Mouse (Mus musculus): ENCODE results near the gene Fdxacb1.

GRCm38 (mm10) chr9:50752054-50752602, 15.9 kb upstream of the Fdxacb1 start, which contains the start of gene Hspb2:
- TF ChIP-seq POLR2A (IDR thresholded peaks at IDR 0.05; ENCODE audit: borderline replicate concordance, insufficient read depth, low read length) (no peak), CTCF (IDR thresholded peaks at IDR 0.05; ENCODE audit: borderline replicate concordance, insufficient read depth, low read depth, low read length) (no peak)

Measured in cerebellum, adult 2 months (tissue).